Mouse (Mus musculus) NIH3T3 (cell line): ENCODE measurements around the gene Snx17.
A peak's percentile ranks its signal among the peaks of the same experiment; 100 is the strongest.

Experiments
- DNase-seq: peaks from one replicate; pipeline ENCODE4 v3.0.0-alpha.2; 2012; ENCODE audit warnings: low read depth

Gene Snx17

GRCm38 (mm10) chr5:31192939-31193630 lies at the start of gene Snx17, which contains the start of gene Eif2b4:
Gene Snx17, plus strand, starts transcription at chr5:31193227.
Gene Eif2b4, minus strand, starts transcription at chr5:31193430.
- peak; percentile 98 for DNase-seq

- DNase-seq: peak; percentile 75
These were observed 43.2 kb upstream of the Snx17 start for GRCm38 (mm10) chr5:31149781-31150180.

GRCm38 (mm10) chr5:31151746-31152145 lies 41.3 kb upstream of the Snx17 start:
- peak; percentile 96 for DNase-seq

GRCm38 (mm10) chr5:31153516-31154151 lies 39.4 kb upstream of the Snx17 start:
- no peak for DNase-seq

GRCm38 (mm10) chr5:31154152-31154553 lies 38.9 kb upstream of the Snx17 start, which contains the start of gene Mpv17:
Gene Mpv17, minus strand, starts transcription at chr5:31154251.
- peak; percentile 85 for DNase-seq

GRCm38 (mm10) chr5:31162462-31162861 lies 30.6 kb upstream of the Snx17 start:
- no peak for DNase-seq

GRCm38 (mm10) chr5:31164878-31165277 lies 28.1 kb upstream of the Snx17 start:
- no peak for DNase-seq

- no peak for DNase-seq
These were observed 24.4 kb upstream of the Snx17 start for GRCm38 (mm10) chr5:31168630-31169029.

GRCm38 (mm10) chr5:31179301-31179765 lies 13.7 kb upstream of the Snx17 start:
- peak; percentile 59 for DNase-seq

GRCm38 (mm10) chr5:31179766-31180630 lies 13.0 kb upstream of the Snx17 start, which contains the start of the genes Gm29609 and Gtf3c2:
Gene Gm29609, minus strand, starts transcription at chr5:31179911.
Gene Gtf3c2, minus strand, starts transcription at chr5:31180144.
- peak; percentile 96 for DNase-seq

GRCm38 (mm10) chr5:31181183-31181770 lies 11.8 kb upstream of the Snx17 start:
- DNase-seq: no peak

GRCm38 (mm10) chr5:31183678-31184077 lies 9.3 kb upstream of the Snx17 start:
- no peak for DNase-seq

- DNase-seq: peak; percentile 40
These were observed 4.7 kb upstream of the Snx17 start for GRCm38 (mm10) chr5:31188223-31188840.

- DNase-seq: no peak
These were observed 2.8 kb upstream of the Snx17 start for GRCm38 (mm10) chr5:31190201-31190600.

- no peak for DNase-seq
These were observed 735 bp upstream of the Snx17 start for GRCm38 (mm10) chr5:31192045-31192938.

GRCm38 (mm10) chr5:31193631-31194281 lies 729 bp downstream of the Snx17 start:
- no peak for DNase-seq

- no peak for DNase-seq
These were observed 1.8 kb downstream of the Snx17 start for GRCm38 (mm10) chr5:31194486-31195485.

GRCm38 (mm10) chr5:31195671-31196070 lies 2.6 kb downstream of the Snx17 start:
- no peak for DNase-seq

GRCm38 (mm10) chr5:31196207-31196606 lies 3.2 kb downstream of the Snx17 start:
- no peak for DNase-seq
